Mouse (Mus musculus) intestine, postnatal 0 days (tissue): ENCODE data around the gene Tchp. TPM values are rescaled to one million over a fixed set of nuclear protein-coding genes. Genes with fewer than 3 reads are reported as not detected.

Source experiments
- ATAC-seq: fragments of 200-750 bp; cut with Nextera tagmentation; 2 replicates; pipeline ENCODE4 v1.8.0; 2017; ENCODE audit warnings: mild to moderate bottlenecking, moderate TSS enrichment, moderate library complexity
- H3K27ac ChIP-seq: fragments of 300-500 bp; sonication (generic); 2 replicates; pipeline ENCODE4 v1.5.1; 2014; ENCODE audit warnings: mild to moderate bottlenecking, low read depth, low read length, moderate library complexity
- H3K27me3 ChIP-seq: fragments of 300-500 bp; sonication (generic); replicated peaks from 2 replicates; pipeline ENCODE4 v1.6.1; 2014; ENCODE audit warnings: low read length, mixed read lengths; ENCODE audit not compliant: control insufficient read depth, insufficient read depth
- H3K36me3 ChIP-seq: fragments of 300-500 bp; sonication (generic); 2 replicates; pipeline ENCODE4 v1.6.1; 2014; ENCODE audit warnings: mild to moderate bottlenecking, moderate library complexity; ENCODE audit not compliant: control insufficient read depth, insufficient read depth
- H3K4me1 ChIP-seq: fragments of 300-500 bp; sonication (generic); replicated peaks from 2 replicates; pipeline ENCODE4 v1.6.1; 2014; ENCODE audit warnings: antibody characterized with exemption, low read length, mixed read lengths; ENCODE audit not compliant: control insufficient read depth, insufficient read depth
- H3K4me2 ChIP-seq: fragments of 300-500 bp; sonication (generic); replicated peaks from 2 replicates; pipeline ENCODE4 v1.6.1; 2014; ENCODE audit warnings: low read depth, mild to moderate bottlenecking, moderate library complexity
- H3K4me3 ChIP-seq: fragments of 300-500 bp; sonication (generic); 2 replicates; pipeline ENCODE4 v1.5.1; 2014; ENCODE audit warnings: low read depth, low read length
- H3K9ac ChIP-seq: fragments of 300-500 bp; sonication (generic); 2 replicates; pipeline ENCODE4 v1.6.1; 2014; ENCODE audit warnings: mild to moderate bottlenecking, low read depth, low read length
- H3K9me3 ChIP-seq: fragments of 300-500 bp; sonication (generic); 2 replicates; pipeline ENCODE4 v1.6.1; 2016; ENCODE audit warnings: mixed run types; ENCODE audit not compliant: control insufficient read depth
- CTCF ChIP-seq: sonication (generic); IDR thresholded peaks from 2 replicates; pipeline ENCODE4 v1.5.1; 2016; ENCODE audit warnings: low read depth, mild to moderate bottlenecking, control low read depth, antibody characterized with exemption, moderate library complexity
- WGBS: fragments of 180-500 bp; shearing (Covaris S2); extraction: QIAGEN DNeasy Blood & Tissue Kit; methylation state at CpG from one replicate; pipeline ENCODE4 v1.1.7; 2014; 5-methylcytosine and 5-hydroxymethylcytosine counted together
- polyA plus RNA-seq: library from polyadenylated mRNA; unstranded; fragments of >200 nt; fragmentation: Nextera tagmentation; extraction: Ambion mirVana; gene quantifications from 2 replicates; pipeline ENCODE4 v1.2.1, GENCODE M21; 2015

Gene Tchp
- polyA plus RNA-seq, 1 experiment from 2014 or later = 4.2 TPM

DNA sequence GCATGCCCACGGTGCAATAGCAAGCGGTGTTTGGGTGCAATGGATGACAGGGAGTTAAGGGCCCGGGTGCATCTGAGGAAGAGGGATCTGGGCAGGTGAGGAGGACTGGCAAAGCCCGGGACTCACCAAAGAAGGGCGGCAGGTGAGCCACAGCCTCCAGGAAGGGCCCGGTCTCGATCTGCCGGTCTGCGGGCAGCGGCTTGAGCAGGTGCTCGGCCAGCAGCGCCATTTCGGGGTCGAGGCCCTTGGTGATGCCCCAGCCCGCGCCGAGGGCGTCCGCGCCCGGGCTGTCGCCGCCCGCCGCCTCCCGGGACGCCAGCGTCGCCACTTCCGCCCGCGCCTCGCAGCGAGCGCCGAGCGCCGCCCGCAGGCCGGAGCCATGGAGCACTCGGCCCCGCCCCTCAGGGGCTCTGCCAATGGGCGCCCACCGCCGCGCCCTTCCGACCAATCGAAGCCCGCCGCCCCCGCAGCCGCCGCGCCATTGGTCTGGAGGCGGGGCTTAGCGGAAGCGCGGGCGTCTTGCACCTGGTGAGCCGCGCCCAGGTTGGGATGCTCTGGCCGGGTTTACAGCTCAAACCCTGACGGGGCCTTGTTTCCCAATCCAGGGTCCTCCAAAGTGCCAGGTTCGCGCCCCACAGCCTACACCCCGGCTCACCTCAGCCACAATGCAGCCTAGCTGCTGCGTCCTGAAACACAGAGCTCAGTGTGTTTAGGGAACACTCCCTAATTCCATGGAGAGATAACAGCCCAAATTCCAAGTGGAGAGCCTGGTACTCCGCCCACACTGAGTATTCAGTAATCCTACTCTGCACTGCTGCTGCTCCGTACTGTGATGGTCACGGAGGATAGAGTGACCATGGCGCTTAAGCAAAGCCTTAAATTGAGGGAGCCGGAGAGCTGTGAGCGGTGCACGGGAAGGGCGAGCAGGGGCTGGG lies 16.7 kb upstream of the Tchp start, which contains the start of gene Gltp:
Gltp (minus strand) TSS at position 352 of the 935 bp plus-strand sequence.
- WGBS = 5% methylated on average over 61 of the region's 75 CpGs
- peak within 1 kb of the TSS; percentile 63 for H3K27ac ChIP-seq
- H3K4me3 ChIP-seq = peak within 1 kb of the TSS; percentile 66
- no peaks in the 10 kb centered on the region; the same call in 1 of the 2 replicates for H3K4me1 ChIP-seq
- H3K4me2 ChIP-seq = peak within 1 kb of the TSS; percentile 89
- no peaks in the 10 kb centered on the region for H3K36me3 ChIP-seq
- H3K27me3 ChIP-seq = no peaks in the 10 kb centered on the region
- TF ChIP-seq CTCF = peak; percentile 64
- H3K9me3 ChIP-seq = no peaks in the 10 kb centered on the region
- peak within 1 kb of the TSS; percentile 70 for H3K9ac ChIP-seq
- ATAC-seq = peak; percentile 91

- no peaks in the 10 kb centered on the region for H3K4me1 ChIP-seq
- H3K9ac ChIP-seq = no peak overlapping the region
- H3K9me3 ChIP-seq = no peaks in the 10 kb centered on the region
- WGBS = 71% methylated on average over 5 of the region's 5 CpGs
- H3K4me3 ChIP-seq = no peak overlapping the region
- H3K36me3 ChIP-seq = no peaks in the 10 kb centered on the region
- ATAC-seq = no peak
- peak; percentile 54 for TF ChIP-seq CTCF
- H3K27me3 ChIP-seq = no peaks in the 10 kb centered on the region
- H3K27ac ChIP-seq = no peak overlapping the region
- H3K4me2 ChIP-seq = no peak overlapping the region
Observed at GRCm38 (mm10) chr5:114695775-114696174, 11.8 kb upstream of the Tchp start.

DNA sequence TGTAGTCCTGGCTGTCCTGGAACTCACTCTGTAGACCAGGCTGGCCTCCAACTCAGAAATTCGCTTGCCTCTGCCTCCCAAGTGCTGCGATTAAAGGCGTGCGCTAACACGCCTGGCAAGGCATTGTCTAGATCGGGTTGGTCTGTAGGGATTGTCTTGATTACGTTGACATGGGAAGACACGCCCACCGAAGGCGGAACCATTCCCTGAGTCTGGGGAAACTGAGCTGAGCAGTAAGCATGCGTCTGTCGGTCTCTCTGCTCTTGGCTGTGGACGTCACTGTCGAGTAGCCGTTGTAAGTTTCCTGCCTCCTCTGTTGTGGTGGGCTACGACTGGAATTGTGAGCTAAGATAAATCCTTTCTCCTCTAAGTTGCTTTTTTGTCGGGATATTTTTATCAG lies 10.6 kb upstream of the Tchp start:
- no peaks in the 10 kb centered on the region for H3K9me3 ChIP-seq
- H3K4me3 ChIP-seq = no peak overlapping the region
- no peak for TF ChIP-seq CTCF
- no peak for ATAC-seq
- no peak overlapping the region for H3K27ac ChIP-seq
- no peaks in the 10 kb centered on the region for H3K36me3 ChIP-seq
- H3K27me3 ChIP-seq = no peaks in the 10 kb centered on the region
- no peak overlapping the region for H3K4me2 ChIP-seq
- no peaks in the 10 kb centered on the region for H3K4me1 ChIP-seq
- WGBS = 84% methylated on average over 17 of the region's 17 CpGs
- no peak overlapping the region for H3K9ac ChIP-seq

GRCm38 (mm10) chr5:114698044-114698746 lies 9.4 kb upstream of the Tchp start:
- H3K4me3 ChIP-seq = no peak overlapping the region
- TF ChIP-seq CTCF = no peak
- H3K36me3 ChIP-seq = no peaks in the 10 kb centered on the region
- H3K27me3 ChIP-seq = no peaks in the 10 kb centered on the region
- H3K27ac ChIP-seq = no peak overlapping the region
- no peaks in the 10 kb centered on the region for H3K9me3 ChIP-seq
- no peak for ATAC-seq
- no peaks in the 10 kb centered on the region for H3K4me1 ChIP-seq
- WGBS = 88% methylated on average over 19 of the region's 19 CpGs
- no peak overlapping the region for H3K4me2 ChIP-seq
- no peak overlapping the region for H3K9ac ChIP-seq

GRCm38 (mm10) chr5:114699015-114699414 lies 8.5 kb upstream of the Tchp start:
- Histone ChIP-seq H3K27ac (no peak overlapping the region), H3K4me2 (no peak overlapping the region), H3K9me3 (no peaks in the 10 kb centered on the region), H3K4me3 (no peak overlapping the region), H3K27me3 (no peaks in the 10 kb centered on the region), H3K36me3 (no peaks in the 10 kb centered on the region), H3K4me1 (no peaks in the 10 kb centered on the region), H3K9ac (no peak overlapping the region)
- ATAC-seq = no peak
- no peak for TF ChIP-seq CTCF
- 37% methylated on average over 7 of the region's 7 CpGs for WGBS
